Mouse (Mus musculus) cerebellum, adult 2 months (tissue): ENCODE data around the gene Tspyl3. TPM values are rescaled to one million over a fixed set of nuclear protein-coding genes. Genes with fewer than 3 reads are reported as not detected.

Source experiments
- DNase-seq, 2 experiments: peaks; one replicate each; pipeline ENCODE4 v3.0.0; 2021
- H3K27ac ChIP-seq: fragments of 200-500 bp; 2 replicates; pipeline ENCODE4 v1.5.1; 2012; ENCODE audit warnings: low read length, control low read depth, inconsistent platforms; ENCODE audit not compliant: insufficient read depth
- H3K27me3 ChIP-seq: fragments of 200-500 bp; 2 replicates; pipeline ENCODE4 v1.6.1; 2012; ENCODE audit warnings: inconsistent platforms, mild to moderate bottlenecking, low read length, moderate library complexity; ENCODE audit not compliant: control insufficient read depth, insufficient read depth
- H3K4me1 ChIP-seq: fragments of 200-500 bp; 2 replicates; pipeline ENCODE4 v1.6.1; 2011; ENCODE audit warnings: low read length; ENCODE audit not compliant: control insufficient read depth, insufficient read depth
- H3K4me3 ChIP-seq: fragments of 200-500 bp; replicated peaks from 2 replicates; pipeline ENCODE3; 2011; ENCODE audit warnings: mild to moderate bottlenecking, low read depth, low read length, control low read depth; ENCODE audit not compliant: insufficient read depth
- CTCF ChIP-seq: fragments of 200-500 bp; IDR thresholded peaks from 2 replicates; pipeline ENCODE4 v1.5.1; 2011; ENCODE audit warnings: low read depth, mild to moderate bottlenecking, control low read depth, low read length, moderate library complexity, borderline replicate concordance; ENCODE audit not compliant: insufficient read depth
- POLR2A ChIP-seq: fragments of 200-500 bp; IDR thresholded peaks from 2 replicates; pipeline ENCODE4 v1.6.1; 2011; ENCODE audit warnings: low read length, control low read depth, borderline replicate concordance; ENCODE audit not compliant: insufficient read depth
- WGBS: fragments of 180-500 bp; shearing (Covaris S2); methylation state at CpG from one replicate; pipeline ENCODE4 v1.1.7; 2018; 5-methylcytosine and 5-hydroxymethylcytosine counted together
- polyA plus RNA-seq: library from polyadenylated mRNA; depleted of rRNA; stranded (reverse); fragments of >200 nt; gene quantifications from 2 replicates; pipeline ENCODE4 v1.2.3, GENCODE M21; 2012; rRNA removed

Gene Tspyl3
- polyA plus RNA-seq, 1 experiment, result 20.0 TPM

DNA sequence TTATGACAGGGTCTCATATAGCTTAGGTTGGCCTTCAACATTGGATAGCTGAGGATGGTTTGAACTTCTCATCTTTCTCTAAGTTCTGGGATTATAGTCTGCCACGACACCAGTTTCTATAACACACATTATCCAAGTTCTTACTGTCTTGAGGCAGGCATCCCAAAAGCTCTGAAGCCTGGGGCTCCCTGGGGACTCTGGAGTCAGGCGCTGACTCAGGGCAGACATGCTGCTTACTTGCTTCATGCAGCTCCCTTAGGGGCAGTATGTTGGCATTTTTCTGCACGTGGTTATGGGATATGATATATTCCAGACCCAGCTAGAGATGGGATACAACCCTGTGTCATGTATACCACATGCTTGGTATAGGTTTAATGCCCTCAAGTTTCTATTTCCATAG lies 45.3 kb downstream of the Tspyl3 start:
- DNase-seq, result no peak

DNA sequence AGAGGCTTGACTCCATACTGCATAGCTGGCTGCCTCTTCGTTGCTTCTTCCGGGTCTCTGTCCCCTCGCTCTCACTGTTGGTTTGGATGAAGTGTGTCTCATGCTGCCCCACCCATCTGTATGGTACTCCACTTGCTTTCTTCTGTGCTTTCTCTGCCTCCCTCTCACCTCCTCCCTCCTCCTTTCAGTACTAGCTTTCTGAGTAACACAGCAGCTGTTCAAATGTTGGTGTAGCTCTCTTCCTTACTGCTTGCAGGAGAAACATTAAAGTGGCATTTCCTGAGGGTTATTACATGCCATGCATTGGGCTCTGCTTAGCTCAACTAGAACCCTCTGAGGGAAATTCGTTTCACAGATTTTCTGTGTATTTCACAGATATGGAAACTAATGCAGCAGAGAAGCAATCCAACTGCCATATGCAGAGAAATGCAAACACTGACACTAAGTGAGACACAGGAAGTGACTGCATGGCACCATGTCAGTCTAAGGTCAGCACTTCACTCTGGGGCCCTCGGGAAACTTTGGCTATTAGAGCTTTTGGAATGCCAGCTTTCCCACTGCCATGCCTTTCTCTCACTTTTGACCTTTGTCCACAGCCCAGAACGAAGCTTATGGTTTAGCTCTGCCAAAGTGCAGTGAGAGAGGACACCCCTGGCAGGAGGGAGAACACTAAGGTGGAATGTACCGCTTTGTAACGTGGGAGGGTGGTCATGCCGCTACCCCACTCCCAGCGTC lies 45.9 kb downstream of the Tspyl3 start:
- no peak for DNase-seq
- Histone ChIP-seq H3K4me3 (no peak overlapping the region), H3K27me3 (no peaks in the 10 kb centered on the region), H3K27ac (no peak overlapping the region), H3K4me1 (no peaks in the 10 kb centered on the region; the same call in 1 of the 2 replicates)
- 75% methylated on average over 10 of the region's 10 CpGs for WGBS
- TF ChIP-seq CTCF, result no peak

More for the DNA sequence above, 45.3 kb downstream of the Tspyl3 start:
- no peaks in the 10 kb centered on the region; the same call in 1 of the 2 replicates for H3K4me1 ChIP-seq
- H3K27ac ChIP-seq, result no peak overlapping the region
- no peak overlapping the region for H3K4me3 ChIP-seq
- WGBS, result 66% methylated on average over 3 of the region's 3 CpGs
- no peaks in the 10 kb centered on the region for H3K27me3 ChIP-seq
- no peak for TF ChIP-seq CTCF
- no peak for TF ChIP-seq POLR2A

DNA sequence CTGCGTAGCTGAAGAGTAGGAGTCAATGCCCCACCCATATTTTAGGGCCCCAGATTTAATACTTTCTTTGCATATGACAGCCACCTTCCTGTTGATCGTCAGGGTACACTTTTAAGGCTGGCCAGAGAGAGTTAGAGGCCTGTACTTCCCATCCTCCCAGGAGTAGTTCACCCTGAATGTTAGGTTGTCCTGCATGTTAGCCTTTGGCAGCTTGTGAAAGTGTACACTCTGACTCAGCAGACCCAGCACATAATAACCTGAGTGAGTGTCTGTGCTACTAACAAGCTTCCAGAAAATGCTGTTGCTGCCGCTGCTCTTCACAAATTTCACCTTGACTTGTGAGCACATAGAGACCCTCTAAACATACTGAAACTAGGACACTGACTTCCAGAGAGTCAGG lies 48.1 kb downstream of the Tspyl3 start:
- Histone ChIP-seq H3K4me1 (no peaks in the 10 kb centered on the region; the same call in 1 of the 2 replicates), H3K27ac (no peak overlapping the region), H3K4me3 (no peak overlapping the region), H3K27me3 (no peaks in the 10 kb centered on the region)
- TF ChIP-seq POLR2A (no peak), CTCF (no peak)
- 95% methylated on average over 3 of the region's 3 CpGs for WGBS
- DNase-seq, result no peak

DNA sequence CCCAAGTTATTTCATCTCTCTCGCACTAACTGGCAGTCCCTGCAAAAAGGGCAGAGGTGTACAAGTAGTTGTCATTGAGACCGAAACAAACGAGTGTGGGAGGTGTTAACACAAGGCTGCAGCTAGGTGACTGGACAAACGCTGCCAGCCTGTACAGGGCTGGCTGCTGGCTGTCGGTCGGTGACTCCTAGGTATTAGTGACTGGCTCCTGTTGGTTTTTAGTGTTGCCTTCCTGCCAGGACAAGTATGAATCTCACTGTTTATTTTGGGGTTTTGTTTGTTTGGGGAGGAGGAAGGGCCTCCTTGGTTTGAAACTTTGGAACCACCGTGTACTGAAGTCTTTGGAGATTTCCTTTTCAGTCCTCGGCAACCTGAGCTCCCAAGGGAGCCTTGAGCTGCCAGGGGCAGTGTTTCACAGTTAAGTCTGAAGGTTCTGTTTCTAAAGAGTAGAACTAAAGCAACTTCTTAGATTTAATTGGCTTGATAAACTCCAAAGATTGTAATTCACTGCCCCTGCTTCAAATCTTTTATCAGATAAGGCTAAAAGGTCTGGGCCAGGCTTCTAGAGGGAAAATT lies 49.2 kb downstream of the Tspyl3 start:
- WGBS, result 70% methylated on average over 8 of the region's 8 CpGs
- no peak for DNase-seq
- TF ChIP-seq CTCF, result no peak
- no peak for TF ChIP-seq POLR2A
- Histone ChIP-seq H3K27ac (no peak overlapping the region), H3K27me3 (no peaks in the 10 kb centered on the region), H3K4me1 (no peaks in the 10 kb centered on the region; the same call in 1 of the 2 replicates), H3K4me3 (no peak overlapping the region)

Other genes starting within 250 kb of the Tspyl3 start
- 131 and 133 TPM in 2 replicates for gene Pdrg1, start 210.0 kb downstream of the Tspyl3 start, polyA plus RNA-seq
- gene Xkr7, start 193.6 kb downstream of the Tspyl3 start, polyA plus RNA-seq, result 9.5 and 11.6 TPM in 2 replicates
- gene Ccm2l, start 159.5 kb downstream of the Tspyl3 start, polyA plus RNA-seq, result 9.0 and 11.4 TPM in 2 replicates
- 1.2 and 1.4 TPM in 2 replicates for gene Hck, start 117.0 kb downstream of the Tspyl3 start, polyA plus RNA-seq
- 78.6 and 82.5 TPM in 2 replicates for gene Tm9sf4, start 64.1 kb downstream of the Tspyl3 start, polyA plus RNA-seq
- 4.8 and 5.5 TPM in 2 replicates for gene Plagl2, start 16.0 kb upstream of the Tspyl3 start, polyA plus RNA-seq
- gene Pofut1, start 16.1 kb upstream of the Tspyl3 start, polyA plus RNA-seq, result 18.8 and 19.1 TPM in 2 replicates
- 26.0 and 27.1 TPM in 2 replicates for gene Kif3b, start 66.0 kb upstream of the Tspyl3 start, polyA plus RNA-seq
- gene Asxl1, start 120.4 kb upstream of the Tspyl3 start, polyA plus RNA-seq, result 20.5 and 21.8 TPM in 2 replicates